Mouse (Mus musculus) liver, postnatal 0 days (tissue): ENCODE measurements around the gene Rai2.

ENCODE experiments used
- CTCF ChIP-seq: sonication (generic); IDR thresholded peaks from 2 replicates; pipeline ENCODE4 v1.5.1; 2016; ENCODE audit warnings: antibody characterized with exemption, low read depth
- EP300 ChIP-seq: IDR thresholded peaks from 2 replicates; pipeline ENCODE4 v1.6.1; 2016; ENCODE audit warnings: antibody characterized with exemption, low read depth, mild to moderate bottlenecking

DNA sequence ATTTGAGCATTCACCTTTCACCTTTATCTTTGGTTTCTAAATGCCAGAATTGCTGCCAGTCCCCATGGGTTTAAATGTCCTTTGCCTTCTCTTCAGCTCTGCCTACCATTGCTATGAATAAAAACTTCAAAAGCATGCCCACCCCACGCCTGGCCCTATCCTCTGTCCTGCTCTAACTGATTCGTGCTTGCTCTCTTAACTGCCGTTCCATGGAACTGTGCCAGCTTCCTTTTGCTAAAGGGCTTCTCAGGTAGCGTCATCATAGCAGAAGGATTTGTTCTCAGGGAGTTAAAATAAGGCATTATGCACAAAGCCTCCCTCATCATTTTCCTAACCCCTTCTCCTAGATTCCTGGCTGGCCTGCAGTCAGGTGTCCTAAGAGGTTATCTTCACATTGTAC is 11.6 kb downstream of the Rai2 start:
- TF ChIP-seq EP300 = no peak
- no peak for TF ChIP-seq CTCF
